Mouse (Mus musculus) liver, embryonic 11.5 days (tissue): ENCODE measurements around the gene BC030867. TPM values are rescaled to one million over a fixed set of nuclear protein-coding genes. Genes with fewer than 3 reads are reported as not detected.
A peak's percentile ranks its signal among the peaks of the same experiment; 100 is the strongest.

Experiments used
- ATAC-seq: fragments of 200-750 bp; cut with Nextera tagmentation; replicated peaks from 2 replicates; pipeline ENCODE4 v1.8.0; 2017; ENCODE audit warnings: moderate number of reproducible peaks, mild to moderate bottlenecking, moderate TSS enrichment, moderate library complexity; ENCODE audit not compliant: low FRiP score
- DNase-seq: peaks from one replicate; pipeline ENCODE4 v3.0.0-alpha.2; 2017; ENCODE audit warnings: low spot score
- H3K27ac ChIP-seq: fragments of 300-500 bp; sonication (generic); 2 replicates; pipeline ENCODE4 v1.5.1; 2014; ENCODE audit warnings: mild to moderate bottlenecking, low read depth, low read length, control low read depth
- H3K27me3 ChIP-seq: fragments of 300-500 bp; sonication (generic); replicated peaks from 2 replicates; pipeline ENCODE4 v1.6.1; 2014; ENCODE audit warnings: low read length, mixed read lengths; ENCODE audit not compliant: control insufficient read depth, insufficient read depth
- H3K36me3 ChIP-seq: fragments of 300-500 bp; sonication (generic); 2 replicates; pipeline ENCODE4 v1.6.1; 2014; ENCODE audit warnings: mild to moderate bottlenecking, low read length, moderate library complexity, mixed read lengths; ENCODE audit not compliant: control insufficient read depth, insufficient read depth
- H3K4me1 ChIP-seq: fragments of 300-500 bp; sonication (generic); replicated peaks from 2 replicates; pipeline ENCODE4 v1.6.1; 2014; ENCODE audit warnings: low read length, mixed read lengths; ENCODE audit not compliant: control insufficient read depth, insufficient read depth
- H3K4me2 ChIP-seq: fragments of 300-500 bp; sonication (generic); 2 replicates; pipeline ENCODE4 v1.6.1; 2014; ENCODE audit warnings: mild to moderate bottlenecking, control low read depth, moderate library complexity
- H3K4me3 ChIP-seq: fragments of 300-500 bp; sonication (generic); 2 replicates; pipeline ENCODE4 v1.5.1; 2014; ENCODE audit warnings: low read depth, low read length, control low read depth
- H3K9ac ChIP-seq: fragments of 300-500 bp; sonication (generic); 2 replicates; pipeline ENCODE4 v1.6.1; 2014; ENCODE audit warnings: low read depth, low read length, control low read depth
- H3K9me3 ChIP-seq: fragments of 300-500 bp; sonication (generic); 2 replicates; pipeline ENCODE4 v1.6.1; 2016; ENCODE audit warnings: low read length, inconsistent platforms, mixed read lengths; ENCODE audit not compliant: control insufficient read depth
- WGBS: fragments of 180-500 bp; shearing (Covaris S2); extraction: QIAGEN DNeasy Blood & Tissue Kit; methylation state at CpG from one replicate; pipeline ENCODE4 v1.1.7; 2014; 5-methylcytosine and 5-hydroxymethylcytosine counted together
- polyA plus RNA-seq: library from polyadenylated mRNA; unstranded; fragments of >200 nt; fragmentation: Nextera tagmentation; extraction: Ambion mirVana; gene quantifications from 2 replicates; pipeline ENCODE4 v1.2.1, GENCODE M21; 2014

BC030867 gene
- polyA plus RNA-seq, 1 experiment from 2014 or later, result 28.2 TPM

- no peak overlapping the region for H3K4me3 ChIP-seq
- ATAC-seq (no peak), DNase-seq (no peak)
- no peak overlapping the region for H3K27ac ChIP-seq
- no peak overlapping the region for H3K9ac ChIP-seq
- H3K9me3 ChIP-seq, result no peaks in the 10 kb centered on the region
- no peaks in the 10 kb centered on the region for H3K36me3 ChIP-seq
- H3K27me3 ChIP-seq, result peaks cover 12% of the 10 kb centered on the region; the same call in 1 of the 2 replicates
- WGBS, result 72% methylated on average over 5 of the region's 5 CpGs
- H3K4me2 ChIP-seq, result no peak overlapping the region; the same call in 1 of the 2 replicates
- H3K4me1 ChIP-seq, result peaks cover 55% of the 10 kb centered on the region
These were observed 23.5 kb upstream of the BC030867 start for GRCm38 (mm10) chr11:102225221-102225620.

- DNase-seq (no peak), ATAC-seq (no peak)
- peaks cover 50% of the 10 kb centered on the region for H3K4me1 ChIP-seq
- H3K27me3 ChIP-seq, result peaks cover 12% of the 10 kb centered on the region; the same call in 1 of the 2 replicates
- H3K36me3 ChIP-seq, result no peaks in the 10 kb centered on the region
- H3K27ac ChIP-seq, result no peak overlapping the region
- no peak overlapping the region for H3K9ac ChIP-seq
- H3K9me3 ChIP-seq, result no peaks in the 10 kb centered on the region
- no peak overlapping the region for H3K4me3 ChIP-seq
- no peak overlapping the region for H3K4me2 ChIP-seq
- WGBS, result 80% methylated on average over 12 of the region's 12 CpGs
These were observed 22.4 kb upstream of the BC030867 start for GRCm38 (mm10) chr11:102226067-102226978.

- ATAC-seq (no peak), DNase-seq (no peak)
- peak overlapping the region; percentile 95 for H3K4me2 ChIP-seq
- H3K9me3 ChIP-seq, result no peaks in the 10 kb centered on the region
- H3K9ac ChIP-seq, result 0 out of 2 replicates have a peak overlapping the region, but pooled peaks have one; percentile 36
- 39% methylated on average over 12 of the region's 12 CpGs for WGBS
- peaks cover 12% of the 10 kb centered on the region; the same call in 1 of the 2 replicates for H3K27me3 ChIP-seq
- no peaks in the 10 kb centered on the region for H3K36me3 ChIP-seq
- peaks cover 46% of the 10 kb centered on the region for H3K4me1 ChIP-seq
- H3K4me3 ChIP-seq, result 0 out of 2 replicates have a peak overlapping the region, but pooled peaks have one; percentile 0
- no peak overlapping the region for H3K27ac ChIP-seq
These were observed 21.2 kb upstream of the BC030867 start for GRCm38 (mm10) chr11:102227270-102228190.

GRCm38 (mm10) chr11:102228191-102228545 is 20.5 kb upstream of the BC030867 start:
- 32% methylated on average over 9 of the region's 9 CpGs for WGBS
- Histone ChIP-seq H3K27ac (no peak overlapping the region), H3K36me3 (no peaks in the 10 kb centered on the region), H3K4me3 (peak overlapping the region; percentile 94; the same call in 1 of the 2 replicates), H3K4me1 (peaks cover 42% of the 10 kb centered on the region), H3K4me2 (peak overlapping the region; percentile 95), H3K9ac (no peak overlapping the region), H3K9me3 (no peaks in the 10 kb centered on the region), H3K27me3 (peaks cover 12% of the 10 kb centered on the region; the same call in 1 of the 2 replicates)
- ATAC-seq (no peak), DNase-seq (no peak)

GRCm38 (mm10) chr11:102228646-102229268 is 19.9 kb upstream of the BC030867 start:
- DNase-seq (no peak), ATAC-seq (no peak)
- Histone ChIP-seq H3K27me3 (peaks cover 12% of the 10 kb centered on the region; the same call in 1 of the 2 replicates), H3K27ac (no peak overlapping the region), H3K4me2 (peak overlapping the region; percentile 95), H3K4me3 (peak overlapping the region; percentile 94), H3K9me3 (no peaks in the 10 kb centered on the region), H3K4me1 (peaks cover 37% of the 10 kb centered on the region), H3K36me3 (no peaks in the 10 kb centered on the region), H3K9ac (peak overlapping the region; percentile 85; the same call in 1 of the 2 replicates)
- 23% methylated on average over 7 of the region's 7 CpGs for WGBS

- 0 out of 2 replicates have a peak overlapping the region, but pooled peaks have one; percentile 57 for H3K27ac ChIP-seq
- 2% methylated on average over 46 of the region's 47 CpGs for WGBS
These were observed 19.2 kb upstream of the BC030867 start for GRCm38 (mm10) chr11:102229331-102229953.

GRCm38 (mm10) chr11:102230006-102230741 is 18.5 kb upstream of the BC030867 start, which contains the start of gene Hdac5:
Gene Hdac5, minus strand, starts transcription at chr11:102230166.
- Histone ChIP-seq H3K9ac (peak within 1 kb of the TSS; percentile 85), H3K4me2 (peak within 1 kb of the TSS; percentile 95), H3K27me3 (peaks cover 12% of the 10 kb centered on the region; the same call in 1 of the 2 replicates), H3K4me1 (peaks cover 28% of the 10 kb centered on the region), H3K27ac (peak within 1 kb of the TSS; percentile 68), H3K36me3 (no peaks in the 10 kb centered on the region), H3K9me3 (no peaks in the 10 kb centered on the region), H3K4me3 (peak within 1 kb of the TSS; percentile 94)
- ATAC-seq, result peak; percentile 94
- WGBS, result under 1% methylated on average over 49 of the region's 49 CpGs
- peak; percentile 99 for DNase-seq

More at GRCm38 (mm10) chr11:102229331-102229953, 19.2 kb upstream of the BC030867 start:
- Histone ChIP-seq H3K4me3 (peak overlapping the region; percentile 94), H3K36me3 (no peaks in the 10 kb centered on the region), H3K27me3 (peaks cover 12% of the 10 kb centered on the region; the same call in 1 of the 2 replicates), H3K9me3 (no peaks in the 10 kb centered on the region), H3K4me2 (peak overlapping the region; percentile 95), H3K9ac (peak overlapping the region; percentile 85), H3K4me1 (peaks cover 32% of the 10 kb centered on the region)
- DNase-seq (no peak), ATAC-seq (peak; percentile 55)
